Mouse (Mus musculus) myocyte (in vitro differentiated cells): ENCODE measurements around the gene Aadat.

Experiments
- CEBPB ChIP-seq: IDR thresholded peaks from 2 replicates; pipeline ENCODE4 v1.6.1; 2011; ENCODE audit warnings: mild to moderate bottlenecking, moderate library complexity; ENCODE audit not compliant: poor library complexity, insufficient read depth, severe bottlenecking
- E2F4 ChIP-seq: IDR thresholded peaks from one replicate; pipeline ENCODE4 v1.6.1; 2011; ENCODE audit warnings: mild to moderate bottlenecking, control low read depth, moderate library complexity; ENCODE audit not compliant: insufficient read depth
- MAX ChIP-seq: IDR thresholded peaks from one replicate; pipeline ENCODE4 v1.6.1; 2011; ENCODE audit warnings: low read depth, mild to moderate bottlenecking, control low read depth
- MYOD1 ChIP-seq, 3 experiments: IDR thresholded peaks; one replicate each; pipeline ENCODE4 v1.6.1; 2011; ENCODE audit warnings: control low read depth in 2 of 3, low read depth in 2 of 3, mild to moderate bottlenecking in 2 of 3, moderate library complexity in 1 of 3; ENCODE audit not compliant: insufficient read length in 2 of 3, control insufficient read depth in 1 of 3
- POLR2A ChIP-seq: IDR thresholded peaks from one replicate; pipeline ENCODE4 v1.6.1; 2011; ENCODE audit warnings: low read depth, mild to moderate bottlenecking, control low read depth, moderate library complexity; ENCODE audit not compliant: insufficient read length
- POLR2AphosphoS2 ChIP-seq: IDR thresholded peaks from one replicate; pipeline ENCODE4 v1.6.1; 2011; ENCODE audit warnings: low read depth, control low read depth; ENCODE audit not compliant: insufficient read length
- REST ChIP-seq: IDR thresholded peaks from one replicate; pipeline ENCODE4 v1.6.1; 2011; ENCODE audit warnings: mild to moderate bottlenecking, control low read depth, moderate library complexity; ENCODE audit not compliant: insufficient read depth, insufficient read length
- SRF ChIP-seq: IDR thresholded peaks from one replicate; pipeline ENCODE4 v1.6.1; 2011; ENCODE audit warnings: low read depth; ENCODE audit not compliant: control insufficient read depth, insufficient read length
- TCF12 ChIP-seq: IDR thresholded peaks from one replicate; pipeline ENCODE4 v1.6.1; 2011; ENCODE audit warnings: mild to moderate bottlenecking, control low read depth; ENCODE audit not compliant: poor library complexity, insufficient read depth, severe bottlenecking
- USF1 ChIP-seq: IDR thresholded peaks from one replicate; pipeline ENCODE4 v1.6.1; 2011; ENCODE audit warnings: low read depth, mild to moderate bottlenecking, control low read depth, moderate library complexity

GRCm38 (mm10) chr8:60466686-60467335 lies 38.9 kb upstream of the Aadat start:
- TF ChIP-seq MAX: no peak
- TF ChIP-seq MYOD1 (IDR thresholded peaks at IDR 0.05; ENCODE audit: control insufficient read depth in 1 of 3, insufficient read length in 2 of 3, low read depth in 2 of 3): peak in 1 of 3 experiments; percentile 53
- no peak for TF ChIP-seq POLR2A
- TF ChIP-seq TCF12: no peak
- no peak for TF ChIP-seq USF1
- no peak for TF ChIP-seq CEBPB
- TF ChIP-seq E2F4: no peak
- no peak for TF ChIP-seq POLR2AphosphoS2
- no peak for TF ChIP-seq SRF
- no peak for TF ChIP-seq REST
